Mouse (Mus musculus) G1E-ER4 (cell line): ENCODE measurements around the gene Dtx2. TPM values are rescaled to one million over a fixed set of nuclear protein-coding genes. Genes with fewer than 3 reads are reported as not detected.

Experiments used
- GATA1 ChIP-seq: IDR thresholded peaks from one replicate; pipeline ENCODE4 v1.8.0; 2012; ENCODE audit warnings: low read length, inconsistent platforms
- polyA plus RNA-seq: library from polyadenylated mRNA; stranded (reverse); fragments of >175 nt; gene quantifications from 2 replicates; pipeline ENCODE4 v1.2.3, GENCODE M21; 2012

Dtx2 gene
- polyA plus RNA-seq, 1 experiment: 25.4 TPM

- no peak for TF ChIP-seq GATA1
Observed at GRCm38 (mm10) chr5:136002325-136002724, 7.7 kb downstream of the Dtx2 start.

- TF ChIP-seq GATA1: no peak
Observed at GRCm38 (mm10) chr5:136002751-136003151, 8.2 kb downstream of the Dtx2 start.

GRCm38 (mm10) chr5:136004537-136004936, 9.9 kb downstream of the Dtx2 start:
- no peak for TF ChIP-seq GATA1

- TF ChIP-seq GATA1: no peak
Observed at GRCm38 (mm10) chr5:136007745-136008144, 13.1 kb downstream of the Dtx2 start.

DNA sequence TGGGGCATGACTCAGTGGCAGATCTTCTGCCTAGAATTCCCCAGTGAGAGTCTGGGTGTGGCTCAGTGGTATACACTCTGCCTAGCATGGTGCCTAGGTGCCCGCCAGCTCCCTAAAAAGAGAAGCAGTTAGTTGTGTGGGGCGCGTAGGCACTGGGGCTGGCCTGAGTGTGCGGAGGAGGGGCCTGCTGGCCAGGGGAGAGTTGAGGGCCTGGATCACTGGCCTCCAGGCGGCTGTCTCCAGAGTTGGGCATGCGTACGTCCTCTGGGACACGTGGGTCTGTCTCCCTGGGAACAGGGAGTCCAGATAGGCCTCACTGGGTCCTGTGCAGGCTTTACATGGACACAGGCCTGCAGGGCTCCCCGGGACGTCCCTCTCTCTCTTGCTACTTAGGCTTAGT, 20.3 kb downstream of the Dtx2 start:
- no peak for TF ChIP-seq GATA1

GRCm38 (mm10) chr5:136015586-136015985, 21.0 kb downstream of the Dtx2 start:
- TF ChIP-seq GATA1: no peak

DNA sequence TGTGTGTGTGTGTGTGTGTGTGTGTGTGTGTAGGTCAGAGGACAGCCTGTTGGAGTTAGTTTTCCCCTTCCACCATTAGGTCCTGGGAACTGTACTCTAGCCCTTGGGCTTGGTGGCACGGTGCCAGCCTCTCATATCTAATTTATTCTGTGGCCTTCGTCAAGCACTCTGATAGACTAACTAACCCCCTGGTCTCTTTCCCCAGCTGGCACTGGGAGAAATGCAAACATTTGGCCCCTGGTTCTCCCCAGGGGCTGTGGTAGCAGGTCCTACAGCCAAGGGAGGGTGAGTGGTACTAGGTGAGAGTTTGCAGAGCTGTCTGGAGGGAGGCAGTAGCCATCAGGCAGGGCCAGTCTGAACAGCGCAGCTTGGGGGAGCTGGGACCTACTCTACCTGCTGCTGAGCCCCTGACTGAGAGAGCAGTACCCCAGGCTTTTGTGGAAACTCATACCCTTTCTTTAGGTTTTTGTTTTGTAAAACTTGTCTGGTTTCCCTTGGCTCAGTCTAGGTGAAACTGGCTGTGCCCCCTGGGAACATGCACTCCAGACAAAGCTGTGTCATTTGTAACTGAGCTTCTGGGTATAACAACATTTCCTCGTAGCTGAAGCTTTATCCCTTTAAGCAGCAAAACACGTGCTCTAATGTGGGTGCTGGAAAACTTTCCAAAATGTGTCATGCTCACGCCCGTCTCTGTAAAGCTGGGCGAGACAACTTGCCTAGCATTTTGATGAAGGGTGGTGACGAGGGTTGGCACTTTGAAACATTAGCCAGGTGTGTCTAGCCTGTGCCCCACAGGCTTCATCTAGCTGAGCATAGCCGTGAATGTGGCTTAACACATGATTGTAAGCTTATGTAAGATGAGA, 21.6 kb downstream of the Dtx2 start:
- TF ChIP-seq GATA1: no peak

DNA sequence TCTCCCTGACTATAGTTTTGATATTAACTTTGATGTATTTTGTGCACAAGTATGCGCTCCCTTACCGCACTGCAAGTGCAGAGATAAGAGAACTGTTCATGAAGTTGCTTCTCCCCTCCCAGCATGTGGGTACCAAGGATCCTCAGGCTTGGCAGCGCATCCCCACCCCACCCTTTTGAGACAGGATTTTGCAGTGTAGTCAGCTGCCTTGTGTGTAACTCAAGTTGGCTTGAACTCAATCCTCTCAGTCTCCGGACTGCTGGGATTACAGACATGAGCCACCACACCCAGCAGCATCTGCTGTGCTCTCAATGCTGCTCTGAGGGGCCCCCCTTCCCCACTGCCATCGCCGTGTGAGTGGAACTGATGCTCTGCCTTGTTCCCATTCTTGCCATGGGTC, 22.7 kb downstream of the Dtx2 start:
- TF ChIP-seq GATA1: no peak

DNA sequence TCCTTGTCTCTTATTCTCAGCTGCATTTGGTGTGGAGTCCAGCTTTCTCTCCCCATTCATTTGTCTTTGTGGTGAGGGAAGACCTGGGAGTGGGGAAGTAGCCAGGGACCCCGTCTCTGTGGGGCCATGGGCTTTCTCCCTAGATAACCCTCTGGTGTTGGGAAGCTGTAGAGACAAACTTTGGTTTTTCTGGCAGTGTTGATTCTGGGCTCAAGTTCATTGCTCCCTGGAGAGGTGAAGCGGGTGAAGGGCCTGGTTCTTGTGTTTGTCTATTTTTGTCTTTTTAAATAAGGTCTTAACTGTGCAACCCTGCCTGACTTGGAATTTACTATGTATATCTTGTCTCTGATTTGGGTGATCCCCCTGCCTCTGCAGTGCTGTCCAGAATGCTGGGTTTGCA, 24.1 kb downstream of the Dtx2 start:
- no peak for TF ChIP-seq GATA1

- no peak for TF ChIP-seq GATA1
Observed at GRCm38 (mm10) chr5:136019907-136020306, 25.3 kb downstream of the Dtx2 start.

GRCm38 (mm10) chr5:136025712-136026111, 31.1 kb downstream of the Dtx2 start:
- TF ChIP-seq GATA1: no peak

DNA sequence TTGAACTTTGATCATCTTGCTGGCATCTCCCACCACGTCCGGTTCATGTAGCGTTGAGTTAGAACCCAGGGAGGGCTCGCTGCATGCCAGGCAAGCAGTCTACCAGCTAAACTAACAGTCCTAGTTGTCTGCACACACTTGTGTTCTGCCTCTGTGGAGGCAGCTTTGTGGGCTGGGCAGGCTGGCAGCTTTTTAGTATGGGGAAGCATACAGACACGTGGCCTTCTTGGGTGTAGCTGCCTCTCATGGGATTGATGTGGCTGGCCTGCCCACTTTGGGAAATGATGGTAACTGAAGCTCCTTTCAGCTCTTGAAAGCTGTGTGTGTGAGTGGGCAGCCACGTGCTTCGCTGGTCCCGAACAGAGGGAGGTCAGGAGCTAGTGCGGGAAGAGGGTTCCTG, 32.3 kb downstream of the Dtx2 start:
- no peak for TF ChIP-seq GATA1

DNA sequence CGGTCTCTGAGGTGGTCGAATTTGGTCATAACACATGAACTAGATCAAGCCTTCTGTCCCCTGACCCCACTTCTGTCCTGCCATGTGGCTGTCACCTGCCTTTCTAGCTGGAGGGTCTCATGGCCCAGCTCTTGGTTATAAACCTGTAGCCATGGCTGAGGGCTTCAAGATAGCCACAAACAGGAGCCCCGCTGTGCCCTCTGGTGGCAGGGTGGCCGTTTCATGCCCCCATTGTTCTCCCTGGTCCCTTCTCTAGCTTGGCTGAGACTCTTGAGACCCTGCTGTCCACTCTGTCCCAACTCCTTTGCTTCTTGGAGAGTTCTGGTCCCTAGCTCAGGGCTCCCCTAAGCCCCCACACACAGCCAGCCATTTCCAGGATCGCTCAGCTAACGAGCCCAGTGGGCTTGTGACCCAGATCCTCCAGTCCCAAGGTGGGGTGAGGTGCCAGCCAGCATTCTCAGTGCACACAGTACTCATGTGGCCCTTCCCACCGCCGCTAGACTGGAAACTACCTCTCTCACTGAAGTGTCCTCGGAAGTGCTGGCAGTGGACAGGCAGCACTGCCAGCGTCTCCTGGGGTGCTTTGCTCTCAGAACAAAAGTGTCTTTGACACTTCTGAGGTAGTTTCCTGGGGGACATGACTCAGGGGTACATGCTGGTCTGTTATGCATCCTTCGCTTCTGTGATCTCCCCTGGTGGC, 33.2 kb downstream of the Dtx2 start:
- TF ChIP-seq GATA1: no peak

- TF ChIP-seq GATA1: no peak
Observed at GRCm38 (mm10) chr5:136034868-136035267, 40.3 kb downstream of the Dtx2 start.

- TF ChIP-seq GATA1: no peak
Observed at GRCm38 (mm10) chr5:136035285-136035684, 40.7 kb downstream of the Dtx2 start.

DNA sequence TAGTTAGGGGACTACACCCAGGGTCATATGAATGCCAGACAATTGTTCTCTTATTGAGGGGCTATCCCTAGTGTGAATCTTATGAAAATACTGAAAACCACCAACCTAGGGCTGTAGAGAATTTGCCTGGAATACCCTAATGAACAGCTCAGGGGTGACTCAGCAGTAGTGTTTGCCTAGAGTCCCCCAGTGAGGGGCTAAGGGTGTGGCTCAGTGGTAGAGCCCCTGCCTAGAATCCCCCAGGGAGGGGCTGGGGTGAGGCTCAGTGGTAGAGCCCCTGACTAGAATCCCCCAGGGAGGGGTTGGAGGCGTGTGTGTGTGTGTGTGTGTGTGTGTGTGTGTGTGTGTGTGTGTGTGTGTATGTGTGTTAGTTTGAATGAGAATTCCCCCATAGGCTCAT, 42.1 kb downstream of the Dtx2 start:
- no peak for TF ChIP-seq GATA1

DNA sequence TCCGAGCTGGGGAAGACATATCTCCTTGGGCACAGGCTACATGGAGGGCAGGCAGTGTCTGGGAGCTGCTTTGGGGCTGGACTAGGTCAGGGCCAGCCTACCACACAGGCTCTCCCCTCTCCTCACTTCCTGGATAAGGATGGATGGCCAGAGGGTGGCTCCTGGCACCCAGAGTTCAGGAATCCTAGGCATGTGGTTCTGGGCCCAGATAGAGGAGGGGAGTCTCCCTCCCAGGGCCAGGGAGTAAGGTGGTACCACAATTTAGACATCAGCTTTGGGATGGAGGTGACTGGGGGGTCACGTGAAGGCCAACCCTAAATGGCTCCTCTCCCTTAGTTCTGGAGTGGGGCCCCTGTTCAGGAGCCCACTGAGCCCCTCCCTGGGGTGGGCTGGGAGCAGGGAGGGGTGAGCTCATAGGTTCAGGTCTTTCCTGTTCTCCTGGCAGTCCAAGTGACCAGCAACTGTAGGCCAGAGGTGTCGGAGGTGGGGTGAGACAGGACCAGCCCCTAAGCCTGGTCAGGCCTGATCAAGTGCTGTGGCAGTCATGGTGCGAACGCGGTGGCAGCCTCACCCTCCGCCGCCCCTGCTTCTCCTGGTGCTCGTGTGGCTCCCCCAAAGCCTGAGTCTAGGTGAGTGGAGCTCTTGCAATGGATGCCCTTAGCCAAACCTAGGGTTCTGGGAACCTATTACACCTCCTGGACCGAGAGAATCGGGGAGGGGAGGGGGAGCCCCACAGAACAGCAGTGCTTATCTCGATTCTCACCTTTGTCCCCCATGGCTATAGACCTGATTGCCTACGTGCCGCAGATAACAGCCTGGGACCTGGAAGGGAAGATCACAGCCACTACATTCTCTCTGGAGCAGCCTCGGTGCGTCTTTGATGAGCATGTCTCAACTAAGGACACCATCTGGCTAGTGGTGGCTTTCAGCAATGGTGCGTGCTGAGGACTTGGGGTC, 43.9 kb downstream of the Dtx2 start, which contains the start of gene Upk3b:
Gene Upk3b, plus strand, starts transcription at position 239 of the 957 bp plus-strand sequence.
- TF ChIP-seq GATA1: no peak
